Mouse (Mus musculus): Measurements from ENCODE around the gene Tmem59l.

DNA sequence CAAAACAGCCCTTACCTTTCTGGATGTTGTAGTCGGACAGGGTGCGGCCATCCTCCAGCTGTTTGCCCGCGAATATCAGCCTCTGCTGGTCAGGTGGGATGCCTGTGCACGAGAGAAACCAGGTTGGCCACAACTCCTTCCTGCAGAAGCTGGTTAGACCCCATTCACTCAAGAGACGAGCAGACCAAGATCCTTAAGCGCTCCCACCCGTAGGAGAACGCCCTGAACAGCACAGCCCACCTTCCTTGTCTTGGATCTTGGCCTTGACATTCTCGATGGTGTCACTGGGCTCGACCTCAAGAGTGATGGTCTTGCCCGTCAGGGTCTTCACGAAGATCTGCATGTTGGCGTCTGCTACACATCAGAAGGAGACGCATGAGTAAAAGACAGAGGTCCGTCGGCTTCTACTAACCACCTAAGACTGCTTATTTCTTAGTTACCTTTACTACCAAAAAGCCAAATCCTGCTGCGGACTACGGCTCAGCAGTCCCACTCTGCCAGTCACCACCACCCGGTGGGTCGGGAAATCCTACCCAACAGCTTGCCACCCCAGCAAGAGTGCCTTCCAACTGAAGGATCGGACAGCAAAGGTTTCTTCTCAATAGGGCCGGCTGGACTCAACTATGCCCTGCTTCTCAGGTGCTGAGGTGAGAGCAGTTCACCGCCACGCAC is 22.3 kb upstream of the Tmem59l start:
- no peak for TF ChIP-seq CTCF (IDR thresholded peaks at IDR 0.05; ENCODE audit: insufficient read depth, low read length)
- no peak for TF ChIP-seq POLR2A (IDR thresholded peaks at IDR 0.05; ENCODE audit: borderline replicate concordance, extremely low read depth, low read depth, low read length)
